Mouse (Mus musculus) monocyte, adult 5-6 weeks (primary cell): ENCODE data around the gene Gm13272. TPM values are rescaled to one million over a fixed set of nuclear protein-coding genes. Genes with fewer than 3 reads are reported as not detected.
"Not testable (repeated sequence)": the region's sequence is repeated elsewhere in the genome, so short reads cannot be mapped to it uniquely, and the experiment has no call there.

Experiments
- ATAC-seq: fragments of 153-309, 156-312 bp; replicated peaks from 2 replicates; pipeline ENCODE4 v1.8.0; 2017; ENCODE audit warnings: mild to moderate bottlenecking; ENCODE audit not compliant: low TSS enrichment, insufficient number of reproducible peaks, severe bottlenecking, poor library complexity, low FRiP score
- total RNA-seq: library from RNA; stranded (forward); fragments of 200-1000, 200-491, 200-594 nt; gene quantifications from 3 replicates; pipeline ENCODE4 v1.2.3, GENCODE M21; 2017

Gene Gm13272
- total RNA-seq = not detected in 3 replicates

GRCm38 (mm10) chr4:88779550-88779949 is at the start of gene Gm13272:
Gm13272 (plus strand) TSS chr4:88779850.
- ATAC-seq = not testable (repeated sequence)

- peak; percentile 83; the same call in 1 of the 2 replicates for ATAC-seq
These were observed 41.2 kb upstream of the Gm13272 start for GRCm38 (mm10) chr4:88738480-88738879.

DNA sequence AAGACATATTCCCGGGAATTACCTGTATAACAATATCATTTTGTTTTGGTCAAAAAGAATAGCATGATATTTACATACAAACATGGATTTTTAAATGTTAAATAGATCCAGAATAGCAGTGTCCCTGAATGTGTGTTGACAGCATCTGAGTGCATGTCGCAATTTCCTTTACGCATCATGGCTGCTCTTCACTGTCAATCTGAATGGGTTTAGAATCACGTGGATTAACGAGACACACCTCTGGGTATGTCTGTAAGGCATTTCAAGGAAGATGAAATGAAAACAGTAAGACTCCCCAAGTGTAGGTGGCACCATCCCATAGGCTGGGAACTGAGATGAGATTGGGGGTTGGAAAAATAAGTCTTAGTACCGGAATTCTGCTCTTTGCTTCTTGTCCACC is 40.6 kb upstream of the Gm13272 start:
- peak; percentile 67; the same call in 1 of the 2 replicates for ATAC-seq

GRCm38 (mm10) chr4:88741426-88741825 is 38.2 kb upstream of the Gm13272 start:
- no peak for ATAC-seq

- ATAC-seq = no peak
These were observed 36.8 kb upstream of the Gm13272 start for GRCm38 (mm10) chr4:88742771-88743371.

- ATAC-seq = no peak
These were observed 35.4 kb upstream of the Gm13272 start for GRCm38 (mm10) chr4:88744207-88744606.

DNA sequence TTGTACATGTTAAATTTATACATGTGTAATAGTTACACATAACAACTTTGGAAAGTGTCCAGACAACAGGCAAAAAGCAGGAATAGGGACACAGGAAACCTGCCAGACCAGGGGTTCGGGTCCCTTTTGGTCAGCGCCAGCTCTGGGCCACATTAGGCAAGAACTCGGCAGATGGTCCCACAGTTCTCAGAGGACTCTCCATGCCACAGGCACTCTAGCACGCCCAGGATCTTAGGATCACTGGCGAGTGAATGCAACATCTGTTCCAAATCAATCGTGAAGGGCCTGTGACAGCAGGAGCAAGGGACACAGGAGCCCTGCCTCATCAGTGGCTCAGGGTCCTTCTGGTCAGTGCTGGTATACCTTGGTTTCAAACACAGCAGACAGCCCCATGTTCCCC is 29.7 kb upstream of the Gm13272 start:
- no peak for ATAC-seq

- ATAC-seq = not testable (repeated sequence)
These were observed 24.8 kb upstream of the Gm13272 start, which contains the start of gene Gm13271 for GRCm38 (mm10) chr4:88754818-88755340. Gm13271 (plus strand) TSS chr4:88754868.

DNA sequence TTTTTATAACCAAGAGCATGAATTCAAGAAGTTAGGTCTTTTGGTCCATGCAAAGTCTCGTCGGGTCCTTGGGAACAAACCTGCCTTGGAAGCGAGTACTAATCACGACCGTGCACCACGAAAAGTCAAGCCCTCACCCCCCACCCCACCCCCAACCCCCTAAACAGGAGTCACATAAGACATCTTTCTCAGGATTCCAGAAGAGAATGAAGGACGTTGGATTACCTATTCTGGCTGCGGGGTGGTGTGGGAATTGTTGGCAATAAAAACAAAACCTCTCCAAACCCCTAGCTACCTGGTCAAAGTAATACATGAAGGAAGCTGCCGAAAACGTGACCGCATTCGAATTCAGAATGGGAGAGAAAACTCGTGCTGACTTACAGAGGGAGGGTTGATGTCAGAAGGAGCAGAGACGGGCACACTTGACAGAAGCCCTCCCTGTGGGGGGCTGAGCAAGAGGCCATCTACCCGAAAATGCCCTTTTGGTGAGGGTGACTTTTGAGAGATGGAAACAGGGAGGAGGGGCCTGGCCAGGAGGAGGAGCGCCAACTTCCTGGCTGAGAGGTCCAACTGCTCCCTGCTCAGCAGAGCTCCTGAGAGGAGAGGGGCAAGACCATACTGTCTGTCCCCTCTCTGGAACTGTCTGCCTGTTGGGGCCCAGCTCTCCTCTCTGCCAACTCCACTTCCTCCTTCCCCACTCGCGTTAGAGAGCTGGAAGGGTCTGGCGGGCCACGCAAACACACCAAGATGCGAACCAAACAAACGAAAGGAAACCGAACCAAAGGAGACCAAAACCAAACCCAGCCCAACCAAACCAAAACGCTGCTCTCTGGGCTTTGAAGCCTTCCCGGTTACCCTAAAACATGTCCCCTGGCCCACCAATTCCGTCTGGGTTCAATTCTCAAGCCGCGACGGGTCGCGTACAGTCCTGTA is 22.8 kb upstream of the Gm13272 start:
- ATAC-seq = not testable (repeated sequence)

DNA sequence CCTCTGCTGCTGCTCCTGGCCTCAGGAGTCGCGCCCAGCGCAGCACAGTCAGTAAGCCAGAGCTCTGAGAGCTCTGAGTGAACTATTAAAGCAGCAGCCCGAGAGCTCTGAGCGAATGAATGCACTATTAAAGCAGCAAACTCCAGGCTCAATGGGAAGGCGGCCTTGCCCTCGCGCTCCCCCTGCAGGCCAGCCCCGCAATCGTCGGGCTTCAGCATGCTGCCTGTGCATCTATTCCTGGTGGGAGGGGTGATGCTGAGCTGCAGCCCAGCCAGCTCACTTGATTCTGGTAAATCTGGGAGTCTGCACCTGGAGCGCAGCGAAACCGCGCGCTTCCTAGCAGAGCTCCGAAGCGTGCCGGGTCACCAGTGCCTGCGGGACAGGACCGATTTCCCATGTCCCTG is 22.0 kb upstream of the Gm13272 start:
- peak; percentile 100 for ATAC-seq

- ATAC-seq = not testable (repeated sequence)
These were observed 20.9 kb upstream of the Gm13272 start for GRCm38 (mm10) chr4:88758751-88759150.

GRCm38 (mm10) chr4:88759610-88760268 is 19.9 kb upstream of the Gm13272 start, which contains the start of gene Gm13283:
Gm13283 (plus strand) TSS chr4:88760119.
- ATAC-seq = not testable (repeated sequence)

DNA sequence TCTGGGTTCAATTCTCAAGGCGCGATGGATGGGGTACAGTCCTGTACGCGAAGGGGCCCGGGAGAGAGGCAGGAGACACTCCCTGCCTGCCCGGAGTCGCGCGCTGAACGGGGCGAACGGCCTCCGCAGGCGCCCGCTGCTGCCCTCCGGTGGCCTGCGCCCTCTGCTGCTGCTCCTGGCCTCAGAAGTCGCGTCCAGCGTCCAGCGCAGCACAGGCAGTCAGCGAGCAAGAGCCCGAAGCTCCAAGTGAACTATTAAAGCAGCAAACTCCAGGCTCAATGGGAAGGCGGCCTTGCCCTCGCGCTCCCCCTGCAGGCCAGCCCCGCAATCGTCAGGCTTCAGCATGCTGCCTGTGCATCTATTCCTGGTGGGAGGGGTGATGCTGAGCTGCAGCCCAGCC is 19.2 kb upstream of the Gm13272 start:
- ATAC-seq = not testable (repeated sequence)

GRCm38 (mm10) chr4:88761776-88762175 is 17.9 kb upstream of the Gm13272 start:
- not testable (repeated sequence) for ATAC-seq

GRCm38 (mm10) chr4:88762341-88762740 is 17.3 kb upstream of the Gm13272 start:
- not testable (repeated sequence) for ATAC-seq

GRCm38 (mm10) chr4:88763384-88764018 is 16.1 kb upstream of the Gm13272 start:
- ATAC-seq = 0 out of 2 replicates have a peak, but pooled peaks have one; percentile 68

- ATAC-seq = not testable (repeated sequence)
These were observed 6.1 kb upstream of the Gm13272 start, which contains the start of gene Gm13290 for GRCm38 (mm10) chr4:88773534-88773933. Gm13290 (plus strand) TSS chr4:88773834.

DNA sequence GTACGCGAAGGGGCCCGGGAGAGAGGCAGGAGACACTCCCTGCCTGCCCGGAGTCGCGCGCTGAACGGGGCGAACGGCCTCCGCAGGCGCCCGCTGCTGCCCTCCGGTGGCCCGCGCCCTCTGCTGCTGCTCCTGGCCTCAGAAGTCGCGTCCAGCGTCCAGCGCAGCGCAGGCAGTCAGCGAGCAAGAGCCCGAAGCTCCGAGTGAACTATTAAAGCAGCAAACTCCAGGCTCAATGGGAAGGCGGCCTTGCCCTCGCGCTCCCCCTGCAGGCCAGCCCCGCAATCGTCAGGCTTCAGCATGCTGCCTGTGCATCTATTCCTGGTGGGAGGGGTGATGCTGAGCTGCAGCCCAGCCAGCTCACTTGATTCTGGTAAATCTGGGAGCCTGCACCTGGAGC is 3.0 kb upstream of the Gm13272 start, which contains the start of gene Gm13289:
Gene Gm13289, plus strand, starts transcription at position 301 of the 400 bp plus-strand sequence.
- ATAC-seq = not testable (repeated sequence)
